Mouse (Mus musculus) hindbrain, postnatal 0 days (tissue): ENCODE results near the gene Fam81a. TPM values are rescaled to one million over a fixed set of nuclear protein-coding genes. Genes with fewer than 3 reads are reported as not detected.

Source experiments
- ATAC-seq: fragments of 200-750 bp; cut with Nextera tagmentation; 2 replicates; pipeline ENCODE4 v1.8.0; 2017; ENCODE audit warnings: mild to moderate bottlenecking, moderate TSS enrichment, moderate library complexity
- DNase-seq: peaks from one replicate; pipeline ENCODE4 v3.0.0-alpha.2; 2015; ENCODE audit warnings: low spot score
- H3K27ac ChIP-seq: fragments of 300-500 bp; sonication (generic); 2 replicates; pipeline ENCODE4 v1.5.1; 2014; ENCODE audit warnings: mild to moderate bottlenecking
- H3K27me3 ChIP-seq: fragments of 300-500 bp; sonication (generic); 2 replicates; pipeline ENCODE4 v1.6.1; 2014; ENCODE audit warnings: low read length, mixed read lengths; ENCODE audit not compliant: insufficient read depth
- H3K36me3 ChIP-seq: fragments of 300-500 bp; sonication (generic); 2 replicates; pipeline ENCODE4 v1.6.1; 2014; ENCODE audit warnings: low read length, mixed read lengths; ENCODE audit not compliant: insufficient read depth
- H3K4me1 ChIP-seq: fragments of 300-500 bp; sonication (generic); 2 replicates; pipeline ENCODE4 v1.6.1; 2014; ENCODE audit warnings: antibody characterized with exemption, low read length, mixed read lengths; ENCODE audit not compliant: insufficient read depth
- H3K4me2 ChIP-seq: fragments of 300-500 bp; sonication (generic); 2 replicates; pipeline ENCODE4 v1.6.1; 2014; ENCODE audit warnings: low read depth, mild to moderate bottlenecking, low read length, moderate library complexity, mixed read lengths
- H3K4me3 ChIP-seq: fragments of 300-500 bp; sonication (generic); 2 replicates; pipeline ENCODE4 v1.5.1; 2014; ENCODE audit warnings: low read length
- H3K9ac ChIP-seq: fragments of 300-500 bp; sonication (generic); replicated peaks from 2 replicates; pipeline ENCODE4 v1.6.1; 2014; ENCODE audit warnings: mild to moderate bottlenecking, low read length, moderate library complexity, mixed read lengths
- H3K9me3 ChIP-seq: fragments of 300-500 bp; sonication (generic); 2 replicates; pipeline ENCODE4 v1.6.1; 2016; ENCODE audit warnings: low read length, mixed read lengths
- CTCF ChIP-seq: IDR thresholded peaks from 2 replicates; pipeline ENCODE4 v1.5.1; 2016; ENCODE audit warnings: antibody characterized with exemption, control low read depth, low read depth
- WGBS: fragments of 180-500 bp; shearing (Covaris S2); extraction: QIAGEN DNeasy Blood & Tissue Kit; methylation state at CpG from one replicate; pipeline ENCODE4 v1.1.7; 2014; 5-methylcytosine and 5-hydroxymethylcytosine counted together
- polyA plus RNA-seq: library from polyadenylated mRNA; unstranded; fragments of >200 nt; fragmentation: Nextera tagmentation; extraction: Ambion mirVana; gene quantifications from 2 replicates; pipeline ENCODE4 v1.2.1, GENCODE M21; 2015
- total RNA-seq: library from RNA; depleted of rRNA; stranded (reverse); fragments of >200 nt; gene quantifications from 2 replicates; pipeline ENCODE4 v1.2.3, GENCODE M21; 2014

Fam81a gene
- total and polyA plus RNA-seq, 2 experiments from 2014 or later: 14.4 to 16.3 TPM

GRCm38 (mm10) chr9:70082357-70083204 is 59.8 kb downstream of the Fam81a start:
- H3K9ac ChIP-seq: no peak overlapping the region
- no peaks in the 10 kb centered on the region for H3K36me3 ChIP-seq
- H3K27ac ChIP-seq: no peak overlapping the region
- 85% methylated on average over 25 of the region's 25 CpGs for WGBS
- no peaks in the 10 kb centered on the region for H3K9me3 ChIP-seq
- TF ChIP-seq CTCF: no peak
- DNase-seq: no peak
- H3K4me3 ChIP-seq: no peak overlapping the region
- peaks cover 3% of the 10 kb centered on the region; the same call in 1 of the 2 replicates for H3K4me1 ChIP-seq
- no peak overlapping the region for H3K4me2 ChIP-seq
- no peaks in the 10 kb centered on the region for H3K27me3 ChIP-seq
- no peak for ATAC-seq

- TF ChIP-seq CTCF: no peak
- Histone ChIP-seq H3K4me2 (no peak overlapping the region), H3K9me3 (no peaks in the 10 kb centered on the region), H3K9ac (no peak overlapping the region), H3K4me1 (no peaks in the 10 kb centered on the region), H3K27ac (no peak overlapping the region), H3K4me3 (no peak overlapping the region), H3K36me3 (no peaks in the 10 kb centered on the region), H3K27me3 (no peaks in the 10 kb centered on the region)
- 89% methylated on average over 7 of the region's 7 CpGs for WGBS
- ATAC-seq (no peak), DNase-seq (no peak)
Observed at GRCm38 (mm10) chr9:70081767-70082166, 60.6 kb downstream of the Fam81a start.

GRCm38 (mm10) chr9:70080976-70081375 is 61.4 kb downstream of the Fam81a start:
- Histone ChIP-seq H3K9ac (no peak overlapping the region), H3K27ac (no peak overlapping the region), H3K4me2 (no peak overlapping the region), H3K36me3 (no peaks in the 10 kb centered on the region), H3K9me3 (no peaks in the 10 kb centered on the region), H3K4me3 (no peak overlapping the region), H3K4me1 (no peaks in the 10 kb centered on the region), H3K27me3 (no peaks in the 10 kb centered on the region)
- 75% methylated on average over 2 of the region's 2 CpGs for WGBS
- DNase-seq (peak; percentile 62), ATAC-seq (no peak)
- peak; percentile 60 for TF ChIP-seq CTCF

- WGBS: 89% methylated on average over 9 of the region's 9 CpGs
- no peak for DNase-seq
- ATAC-seq: no peak
- Histone ChIP-seq H3K27me3 (no peaks in the 10 kb centered on the region), H3K36me3 (no peaks in the 10 kb centered on the region), H3K4me1 (no peaks in the 10 kb centered on the region), H3K4me3 (no peak overlapping the region), H3K9me3 (no peaks in the 10 kb centered on the region), H3K9ac (no peak overlapping the region), H3K27ac (no peak overlapping the region), H3K4me2 (no peak overlapping the region)
- no peak for TF ChIP-seq CTCF
Observed at GRCm38 (mm10) chr9:70080027-70080800, 62.1 kb downstream of the Fam81a start.

- Histone ChIP-seq H3K27ac (no peak overlapping the region), H3K9me3 (no peaks in the 10 kb centered on the region), H3K4me3 (no peak overlapping the region), H3K36me3 (no peaks in the 10 kb centered on the region), H3K4me1 (no peaks in the 10 kb centered on the region), H3K4me2 (no peak overlapping the region), H3K27me3 (no peaks in the 10 kb centered on the region), H3K9ac (no peak overlapping the region)
- ATAC-seq (no peak), DNase-seq (no peak)
- TF ChIP-seq CTCF: no peak
- 86% methylated on average over 3 of the region's 3 CpGs for WGBS
Observed at GRCm38 (mm10) chr9:70078034-70078433, 64.3 kb downstream of the Fam81a start.

- Histone ChIP-seq H3K27ac (no peak overlapping the region), H3K9me3 (no peaks in the 10 kb centered on the region), H3K27me3 (no peaks in the 10 kb centered on the region), H3K9ac (no peak overlapping the region), H3K4me3 (no peak overlapping the region), H3K4me2 (no peak overlapping the region), H3K36me3 (no peaks in the 10 kb centered on the region), H3K4me1 (no peaks in the 10 kb centered on the region)
- 55% methylated on average over 7 of the region's 7 CpGs for WGBS
- no peak for TF ChIP-seq CTCF
- ATAC-seq (no peak), DNase-seq (no peak)
Observed at GRCm38 (mm10) chr9:70077170-70077569, 65.2 kb downstream of the Fam81a start.
